Mouse (Mus musculus) liver, postnatal 0 days (tissue): ENCODE measurements at regions not wholly inside any gene's neighbourhood (a gene's known extent, or its start where the extent isn't known, plus 50 kb on each side); places are given as distances from the start of the nearest gene placed in this dataset.
A peak's percentile ranks its signal among the peaks of the same experiment; 100 is the strongest.

ENCODE experiments used
- ATAC-seq: fragments of 200-750 bp; cut with Nextera tagmentation; 2 replicates; pipeline ENCODE4 v1.8.0; 2017; ENCODE audit warnings: mild to moderate bottlenecking, moderate library complexity
- DNase-seq: peaks from one replicate; pipeline ENCODE4 v3.0.0-alpha.2; 2016
- H3K27ac ChIP-seq: fragments of 300-500 bp; sonication (generic); 2 replicates; pipeline ENCODE4 v1.5.1; 2014; ENCODE audit warnings: antibody characterized with exemption, moderate library complexity, mild to moderate bottlenecking, low read depth
- H3K27me3 ChIP-seq: fragments of 300-500 bp; sonication (generic); 2 replicates; pipeline ENCODE4 v1.6.1; 2014; ENCODE audit warnings: low read length, control low read depth, mixed read lengths; ENCODE audit not compliant: insufficient read depth
- H3K36me3 ChIP-seq: fragments of 300-500 bp; sonication (generic); replicated peaks from 2 replicates; pipeline ENCODE4 v1.6.1; 2014; ENCODE audit warnings: mild to moderate bottlenecking, control low read depth, low read length, moderate library complexity, mixed read lengths; ENCODE audit not compliant: insufficient read depth
- H3K4me1 ChIP-seq: fragments of 300-500 bp; sonication (generic); 2 replicates; pipeline ENCODE4 v1.6.1; 2014; ENCODE audit warnings: antibody characterized with exemption, mild to moderate bottlenecking, control low read depth; ENCODE audit not compliant: insufficient read depth
- H3K4me2 ChIP-seq: fragments of 300-500 bp; sonication (generic); 2 replicates; pipeline ENCODE4 v1.6.1; 2014; ENCODE audit warnings: low read depth, mild to moderate bottlenecking, low read length, moderate library complexity, mixed read lengths
- H3K4me3 ChIP-seq: fragments of 300-500 bp; sonication (generic); 2 replicates; pipeline ENCODE4 v1.5.1; 2014; ENCODE audit warnings: low read depth, low read length
- H3K9ac ChIP-seq: fragments of 300-500 bp; sonication (generic); replicated peaks from 2 replicates; pipeline ENCODE4 v1.6.1; 2014; ENCODE audit warnings: mild to moderate bottlenecking, moderate library complexity
- H3K9me3 ChIP-seq: fragments of 300-500 bp; sonication (generic); 2 replicates; pipeline ENCODE4 v1.6.1; 2016; ENCODE audit warnings: mild to moderate bottlenecking, control low read depth, low read length, mixed read lengths
- CTCF ChIP-seq: sonication (generic); IDR thresholded peaks from 2 replicates; pipeline ENCODE4 v1.5.1; 2016; ENCODE audit warnings: antibody characterized with exemption, low read depth
- EP300 ChIP-seq: IDR thresholded peaks from 2 replicates; pipeline ENCODE4 v1.6.1; 2016; ENCODE audit warnings: antibody characterized with exemption, low read depth, mild to moderate bottlenecking
- WGBS: fragments of 180-500 bp; shearing (Covaris S2); extraction: QIAGEN DNeasy Blood & Tissue Kit; methylation state at CpG from one replicate; pipeline ENCODE4 v1.1.7; 2014; ENCODE audit not compliant: insufficient replicate concordance; 5-methylcytosine and 5-hydroxymethylcytosine counted together

- ATAC-seq = no peak
- Histone ChIP-seq H3K9me3 (no peaks in the 10 kb centered on the region), H3K4me1 (no peaks in the 10 kb centered on the region), H3K36me3 (no peaks in the 10 kb centered on the region), H3K4me2 (no peak overlapping the region), H3K27ac (no peak overlapping the region), H3K27me3 (no peaks in the 10 kb centered on the region), H3K9ac (no peak overlapping the region), H3K4me3 (no peak overlapping the region)
- DNase-seq = no peak
- no peak for TF ChIP-seq CTCF
- no peak for TF ChIP-seq EP300
- WGBS = 50% methylated on average over 6 of the region's 6 CpGs
These were observed 128.5 kb upstream of the Atp5g3 start for GRCm38 (mm10) chr2:74039580-74039979.

- Histone ChIP-seq H3K9me3 (no peaks in the 10 kb centered on the region), H3K27ac (no peak overlapping the region), H3K4me3 (no peak overlapping the region), H3K36me3 (no peaks in the 10 kb centered on the region), H3K4me1 (no peaks in the 10 kb centered on the region), H3K4me2 (no peak overlapping the region), H3K27me3 (no peaks in the 10 kb centered on the region), H3K9ac (no peak overlapping the region)
- ATAC-seq (no peak), DNase-seq (no peak)
- TF ChIP-seq EP300 (no peak), CTCF (no peak)
- WGBS = 76% methylated on average over 9 of the region's 9 CpGs
These were observed 124.9 kb upstream of the Atp5g3 start for GRCm38 (mm10) chr2:74036043-74036442.

GRCm38 (mm10) chr2:74032177-74033021, 121.3 kb upstream of the Atp5g3 start:
- Histone ChIP-seq H3K27ac (no peak overlapping the region), H3K4me3 (no peak overlapping the region), H3K4me2 (no peak overlapping the region), H3K36me3 (no peaks in the 10 kb centered on the region), H3K9me3 (no peaks in the 10 kb centered on the region), H3K27me3 (no peaks in the 10 kb centered on the region), H3K9ac (no peak overlapping the region), H3K4me1 (no peaks in the 10 kb centered on the region)
- WGBS = 72% methylated on average over 11 of the region's 11 CpGs
- ATAC-seq (no peak), DNase-seq (no peak)
- TF ChIP-seq EP300 = no peak
- TF ChIP-seq CTCF = no peak

DNA sequence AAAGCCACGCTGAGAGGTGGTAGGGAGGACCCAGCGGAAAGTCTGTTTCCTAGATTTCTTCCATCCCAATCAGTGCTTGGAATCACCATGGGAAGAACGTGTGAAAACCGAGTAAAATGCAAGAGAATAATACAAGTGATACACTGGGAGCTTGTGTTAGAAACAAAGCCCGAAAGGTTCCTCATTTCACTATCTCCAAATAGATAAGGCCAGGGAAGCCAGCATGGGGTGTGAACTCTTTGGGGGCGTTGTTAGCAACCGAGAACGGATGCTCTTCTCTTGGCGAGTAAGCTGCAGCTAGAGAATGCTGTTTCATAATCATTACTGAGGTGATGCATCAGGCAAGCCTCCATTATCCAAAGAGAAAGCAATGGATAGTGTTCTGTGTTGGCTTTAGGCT, 118.8 kb upstream of the Atp5g3 start:
- 63% methylated on average over 9 of the region's 9 CpGs for WGBS
- H3K4me2 ChIP-seq = no peak overlapping the region
- H3K36me3 ChIP-seq = no peaks in the 10 kb centered on the region
- H3K27ac ChIP-seq = no peak overlapping the region
- no peak overlapping the region for H3K4me3 ChIP-seq
- no peak overlapping the region for H3K9ac ChIP-seq
- ATAC-seq (no peak), DNase-seq (no peak)
- no peaks in the 10 kb centered on the region for H3K27me3 ChIP-seq
- TF ChIP-seq EP300 (no peak), CTCF (no peak)
- H3K4me1 ChIP-seq = no peaks in the 10 kb centered on the region
- no peaks in the 10 kb centered on the region for H3K9me3 ChIP-seq

- Histone ChIP-seq H3K4me3 (no peak overlapping the region), H3K36me3 (no peaks in the 10 kb centered on the region), H3K9ac (no peak overlapping the region), H3K4me2 (no peak overlapping the region), H3K9me3 (no peaks in the 10 kb centered on the region), H3K4me1 (no peaks in the 10 kb centered on the region), H3K27ac (no peak overlapping the region), H3K27me3 (no peaks in the 10 kb centered on the region)
- WGBS = 64% methylated on average over 11 of the region's 11 CpGs
- ATAC-seq = no peak
- no peak for DNase-seq
- TF ChIP-seq CTCF = peak; percentile 27; the same call in 1 of the 2 replicates
- no peak for TF ChIP-seq EP300
These were observed 116.4 kb upstream of the Atp5g3 start for GRCm38 (mm10) chr2:74027404-74028104.

GRCm38 (mm10) chr2:74015146-74015545, 104.0 kb upstream of the Atp5g3 start:
- WGBS = 84% methylated on average over 7 of the region's 7 CpGs
- no peak for TF ChIP-seq CTCF
- no peak for TF ChIP-seq EP300
- Histone ChIP-seq H3K27me3 (no peaks in the 10 kb centered on the region), H3K36me3 (no peaks in the 10 kb centered on the region), H3K4me3 (no peak overlapping the region), H3K27ac (no peak overlapping the region), H3K4me2 (no peak overlapping the region), H3K4me1 (no peaks in the 10 kb centered on the region), H3K9me3 (peaks cover 3% of the 10 kb centered on the region; the same call in 1 of the 2 replicates), H3K9ac (no peak overlapping the region)
- no peak for ATAC-seq
- no peak for DNase-seq
